Mouse (Mus musculus): Measurements from ENCODE around the gene Tead4.

DNA sequence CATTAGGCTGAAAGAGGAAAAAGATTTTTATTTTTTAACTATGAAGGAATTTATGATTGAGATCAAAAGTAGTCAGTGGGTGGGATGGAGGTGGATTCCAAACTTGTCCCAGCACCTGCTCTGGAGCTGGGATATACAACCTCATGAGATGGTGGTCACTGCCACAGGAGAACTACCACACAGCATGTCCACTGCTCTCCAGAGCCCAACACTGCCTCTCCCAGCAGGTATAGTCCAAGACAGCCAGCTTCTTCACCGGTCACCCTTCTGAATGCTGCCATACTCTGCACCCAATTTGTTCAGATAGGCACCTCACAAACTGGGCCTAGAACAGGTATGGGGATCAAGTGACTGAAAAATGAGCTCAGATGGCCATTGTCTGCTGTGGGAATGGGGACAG lies 121.0 kb downstream of the Tead4 start:
- TF ChIP-seq CTCF (IDR thresholded peaks at IDR 0.05; ENCODE audit: control insufficient read depth, insufficient read depth, insufficient read length), result no peak
- no peak for TF ChIP-seq CEBPB (IDR thresholded peaks at IDR 0.05; ENCODE audit: low read depth)
- no peak for TF ChIP-seq USF1 (IDR thresholded peaks at IDR 0.05; ENCODE audit: low read depth)
- TF ChIP-seq MYOG (IDR thresholded peaks at IDR 0.05; ENCODE audit: control insufficient read depth, extremely low read depth, insufficient read length), result no peak
- no peak for TF ChIP-seq MAX (IDR thresholded peaks at IDR 0.05)

Measured in C2C12 (cell line).